Mouse (Mus musculus) fat pad, adult 2 months (tissue): Measurements from ENCODE around the gene Elk3.

Experiments
- DNase-seq: peaks from one replicate; pipeline ENCODE4 v3.0.0-alpha.2; 2011; ENCODE audit warnings: low read depth, low spot score; ENCODE audit errors: extremely low read depth

The Elk3 gene

GRCm38 (mm10) chr10:93270889-93271460 is 40.0 kb downstream of the Elk3 start:
- no peak for DNase-seq

GRCm38 (mm10) chr10:93269744-93270143 is 41.2 kb downstream of the Elk3 start:
- DNase-seq, result no peak

GRCm38 (mm10) chr10:93268339-93268738 is 42.6 kb downstream of the Elk3 start:
- no peak for DNase-seq

GRCm38 (mm10) chr10:93267509-93267908 is 43.4 kb downstream of the Elk3 start:
- DNase-seq, result no peak

- DNase-seq, result no peak
Measured at GRCm38 (mm10) chr10:93266521-93266920, 44.4 kb downstream of the Elk3 start.

- no peak for DNase-seq
Measured at GRCm38 (mm10) chr10:93265833-93266232, 45.1 kb downstream of the Elk3 start.

- no peak for DNase-seq
Measured at GRCm38 (mm10) chr10:93264001-93264400, 46.9 kb downstream of the Elk3 start.

GRCm38 (mm10) chr10:93263431-93263830 is 47.5 kb downstream of the Elk3 start:
- DNase-seq, result no peak

GRCm38 (mm10) chr10:93261981-93262499 is 48.9 kb downstream of the Elk3 start:
- no peak for DNase-seq

- DNase-seq, result no peak
Measured at GRCm38 (mm10) chr10:93261132-93261980, 49.6 kb downstream of the Elk3 start.

GRCm38 (mm10) chr10:93259826-93260225 is 51.1 kb downstream of the Elk3 start:
- DNase-seq, result no peak

GRCm38 (mm10) chr10:93255294-93255693 is 55.6 kb downstream of the Elk3 start:
- no peak for DNase-seq

GRCm38 (mm10) chr10:93253156-93253555 is 57.8 kb downstream of the Elk3 start:
- no peak for DNase-seq

- no peak for DNase-seq
Measured at GRCm38 (mm10) chr10:93252661-93253060, 58.3 kb downstream of the Elk3 start.

GRCm38 (mm10) chr10:93251426-93251825 is 59.5 kb downstream of the Elk3 start:
- DNase-seq, result no peak

GRCm38 (mm10) chr10:93250436-93251317 is 60.3 kb downstream of the Elk3 start:
- DNase-seq, result no peak

- no peak for DNase-seq
Measured at GRCm38 (mm10) chr10:93249901-93250300, 61.0 kb downstream of the Elk3 start.

- no peak for DNase-seq
Measured at GRCm38 (mm10) chr10:93248416-93248815, 62.5 kb downstream of the Elk3 start.

GRCm38 (mm10) chr10:93247902-93248301 is 63.0 kb downstream of the Elk3 start:
- no peak for DNase-seq

- DNase-seq, result no peak
Measured at GRCm38 (mm10) chr10:93247422-93247821, 63.5 kb downstream of the Elk3 start.

GRCm38 (mm10) chr10:93246185-93246920 is 64.6 kb downstream of the Elk3 start:
- DNase-seq, result no peak
